Mouse (Mus musculus) heart, postnatal 0 days (tissue): Measurements from ENCODE around the gene St3gal3. TPM values are rescaled to one million over a fixed set of nuclear protein-coding genes. Genes with fewer than 3 reads are reported as not detected.
A peak's percentile ranks its signal among the peaks of the same experiment; 100 is the strongest.

Experiments
- ATAC-seq: fragments of 200-750 bp; cut with Nextera tagmentation; 2 replicates; pipeline ENCODE4 v1.8.0; 2017; ENCODE audit warnings: low read depth, moderate number of reproducible peaks, moderate library complexity; ENCODE audit not compliant: insufficient read depth
- DNase-seq: peaks from one replicate; pipeline ENCODE4 v3.0.0-alpha.2; 2016; ENCODE audit warnings: low spot score
- H3K27ac ChIP-seq: fragments of 300-500 bp; sonication (generic); 2 replicates; pipeline ENCODE4 v1.5.1; 2014; ENCODE audit warnings: low read depth, mild to moderate bottlenecking
- H3K27me3 ChIP-seq: fragments of 300-500 bp; sonication (generic); 2 replicates; pipeline ENCODE4 v1.6.1; 2014; ENCODE audit warnings: low read length, mixed read lengths; ENCODE audit not compliant: control insufficient read depth, insufficient read depth
- H3K36me3 ChIP-seq: fragments of 300-500 bp; sonication (generic); replicated peaks from 2 replicates; pipeline ENCODE4 v1.6.1; 2014; ENCODE audit warnings: low read length, mixed read lengths; ENCODE audit not compliant: control insufficient read depth, insufficient read depth
- H3K4me1 ChIP-seq: fragments of 300-500 bp; sonication (generic); 2 replicates; pipeline ENCODE4 v1.6.1; 2014; ENCODE audit warnings: antibody characterized with exemption; ENCODE audit not compliant: control insufficient read depth, insufficient read depth
- H3K4me2 ChIP-seq: fragments of 300-500 bp; sonication (generic); 2 replicates; pipeline ENCODE4 v1.6.1; 2014; ENCODE audit warnings: low read depth, mild to moderate bottlenecking, low read length, moderate library complexity
- H3K4me3 ChIP-seq: fragments of 300-500 bp; sonication (generic); 2 replicates; pipeline ENCODE4 v1.5.1; 2014; ENCODE audit warnings: low read depth, low read length
- H3K9ac ChIP-seq: fragments of 300-500 bp; sonication (generic); replicated peaks from 2 replicates; pipeline ENCODE4 v1.6.1; 2014; ENCODE audit warnings: low read depth, low read length, mixed read lengths
- H3K9me3 ChIP-seq: fragments of 300-500 bp; sonication (generic); replicated peaks from 2 replicates; pipeline ENCODE4 v1.6.1; 2016; ENCODE audit warnings: low read length; ENCODE audit not compliant: control insufficient read depth
- CTCF ChIP-seq: IDR thresholded peaks from 2 replicates; pipeline ENCODE4 v1.5.1; 2016; ENCODE audit warnings: antibody characterized with exemption, control low read depth, low read depth
- EP300 ChIP-seq: IDR thresholded peaks from 2 replicates; pipeline ENCODE4 v1.6.1; 2016; ENCODE audit warnings: antibody characterized with exemption, low read depth
- WGBS: fragments of 180-500 bp; shearing (Covaris S2); extraction: QIAGEN DNeasy Blood & Tissue Kit; methylation state at CpG from one replicate; pipeline ENCODE4 v1.1.7; 2014; 5-methylcytosine and 5-hydroxymethylcytosine counted together
- polyA plus RNA-seq: library from polyadenylated mRNA; unstranded; fragments of >200 nt; fragmentation: Nextera tagmentation; extraction: Ambion mirVana; gene quantifications from 2 replicates; pipeline ENCODE4 v1.2.1, GENCODE M21; 2015
- total RNA-seq: library from RNA; depleted of rRNA; stranded (reverse); fragments of >200 nt; gene quantifications from 2 replicates; pipeline ENCODE4 v1.2.3, GENCODE M21; 2014; ENCODE audit warnings: low replicate concordance

Gene St3gal3
- total and polyA plus RNA-seq, 2 experiments from 2014 or later: 8.2 to 44.5 TPM

GRCm38 (mm10) chr4:117980161-117980560 lies 154.6 kb downstream of the St3gal3 start:
- 79% methylated on average over 4 of the region's 4 CpGs for WGBS
- no peak for TF ChIP-seq CTCF
- no peak for TF ChIP-seq EP300
- ATAC-seq: no peak
- H3K27ac ChIP-seq: no peak overlapping the region
- no peaks in the 10 kb centered on the region for H3K9me3 ChIP-seq
- H3K27me3 ChIP-seq: no peaks in the 10 kb centered on the region
- H3K4me2 ChIP-seq: no peak overlapping the region
- no peak overlapping the region for H3K9ac ChIP-seq
- peaks cover 41% of the 10 kb centered on the region for H3K4me1 ChIP-seq
- H3K36me3 ChIP-seq: no peaks in the 10 kb centered on the region
- no peak for DNase-seq
- no peak overlapping the region for H3K4me3 ChIP-seq

- Histone ChIP-seq H3K9ac (no peak overlapping the region), H3K36me3 (no peaks in the 10 kb centered on the region), H3K27me3 (no peaks in the 10 kb centered on the region), H3K4me2 (no peak overlapping the region), H3K27ac (no peak overlapping the region), H3K4me1 (peaks cover 32% of the 10 kb centered on the region), H3K4me3 (no peak overlapping the region), H3K9me3 (no peaks in the 10 kb centered on the region)
- no peak for DNase-seq
- no peak for ATAC-seq
- WGBS: 95% methylated on average over 4 of the region's 4 CpGs
- no peak for TF ChIP-seq CTCF
- TF ChIP-seq EP300: no peak
Measured at GRCm38 (mm10) chr4:117979181-117979580, 155.5 kb downstream of the St3gal3 start.

GRCm38 (mm10) chr4:117978282-117978681 lies 156.4 kb downstream of the St3gal3 start:
- Histone ChIP-seq H3K9me3 (no peaks in the 10 kb centered on the region), H3K4me2 (no peak overlapping the region), H3K36me3 (no peaks in the 10 kb centered on the region), H3K4me3 (no peak overlapping the region), H3K27me3 (no peaks in the 10 kb centered on the region), H3K9ac (no peak overlapping the region), H3K4me1 (peaks cover 24% of the 10 kb centered on the region), H3K27ac (no peak overlapping the region)
- WGBS: 72% methylated on average over 9 of the region's 9 CpGs
- DNase-seq (no peak), ATAC-seq (no peak)
- TF ChIP-seq EP300 (no peak), CTCF (no peak)

- Histone ChIP-seq H3K4me1 (peaks cover 19% of the 10 kb centered on the region), H3K4me3 (no peak overlapping the region), H3K9me3 (no peaks in the 10 kb centered on the region), H3K4me2 (0 out of 2 replicates have a peak overlapping the region, but pooled peaks have one; percentile 15), H3K27me3 (no peaks in the 10 kb centered on the region), H3K9ac (no peak overlapping the region), H3K36me3 (no peaks in the 10 kb centered on the region), H3K27ac (no peak overlapping the region)
- 84% methylated on average over 11 of the region's 11 CpGs for WGBS
- DNase-seq (no peak), ATAC-seq (no peak)
- no peak for TF ChIP-seq CTCF
- TF ChIP-seq EP300: no peak
Measured at GRCm38 (mm10) chr4:117977841-117978240, 156.9 kb downstream of the St3gal3 start.

GRCm38 (mm10) chr4:117977371-117977770 lies 157.3 kb downstream of the St3gal3 start:
- ATAC-seq (peak; percentile 65), DNase-seq (peak; percentile 52)
- Histone ChIP-seq H3K4me2 (0 out of 2 replicates have a peak overlapping the region, but pooled peaks have one; percentile 15), H3K36me3 (no peaks in the 10 kb centered on the region), H3K4me1 (peaks cover 15% of the 10 kb centered on the region), H3K9ac (no peak overlapping the region), H3K27me3 (no peaks in the 10 kb centered on the region), H3K9me3 (no peaks in the 10 kb centered on the region), H3K27ac (0 out of 2 replicates have a peak overlapping the region, but pooled peaks have one; percentile 4), H3K4me3 (no peak overlapping the region)
- TF ChIP-seq CTCF (no peak), EP300 (no peak)
- WGBS: 40% methylated on average over 9 of the region's 9 CpGs

GRCm38 (mm10) chr4:117975820-117976219 lies 158.9 kb downstream of the St3gal3 start:
- TF ChIP-seq EP300 (no peak), CTCF (no peak)
- H3K27ac ChIP-seq: no peak overlapping the region
- DNase-seq: no peak
- H3K27me3 ChIP-seq: no peaks in the 10 kb centered on the region
- 65% methylated on average over 1 of the region's 1 CpGs for WGBS
- peaks cover 15% of the 10 kb centered on the region for H3K4me1 ChIP-seq
- no peak overlapping the region for H3K4me2 ChIP-seq
- ATAC-seq: no peak
- no peaks in the 10 kb centered on the region for H3K36me3 ChIP-seq
- H3K9ac ChIP-seq: no peak overlapping the region
- H3K9me3 ChIP-seq: no peaks in the 10 kb centered on the region
- H3K4me3 ChIP-seq: no peak overlapping the region
